Mouse (Mus musculus) forebrain, embryonic 14.5 days (tissue): ENCODE measurements at regions not wholly inside any gene's neighbourhood (a gene's known extent, or its start where the extent isn't known, plus 50 kb on each side); places are given as distances from the start of the nearest gene placed in this dataset.

Experiments used
- ATAC-seq: fragments of 200-750 bp; cut with Nextera tagmentation; 2 replicates; pipeline ENCODE4 v1.8.0; 2017; ENCODE audit warnings: mild to moderate bottlenecking, moderate library complexity
- DNase-seq: peaks from one replicate; pipeline ENCODE4 v3.0.0-alpha.2; 2015; ENCODE audit warnings: low spot score
- H3K27ac ChIP-seq: fragments of 300-500 bp; sonication (generic); 2 replicates; pipeline ENCODE4 v1.5.1; 2014; ENCODE audit warnings: low read depth, mild to moderate bottlenecking, control low read depth, low read length, moderate library complexity
- H3K27me3 ChIP-seq: fragments of 300-500 bp; sonication (generic); replicated peaks from 2 replicates; pipeline ENCODE4 v1.6.1; 2014; ENCODE audit warnings: low read length, control low read depth, mixed read lengths; ENCODE audit not compliant: control insufficient read depth, insufficient read depth
- H3K36me3 ChIP-seq: fragments of 300-500 bp; sonication (generic); 2 replicates; pipeline ENCODE4 v1.6.1; 2014; ENCODE audit warnings: low read length, control low read depth; ENCODE audit not compliant: control insufficient read depth, insufficient read depth
- H3K4me1 ChIP-seq: fragments of 300-500 bp; sonication (generic); 2 replicates; pipeline ENCODE4 v1.6.1; 2014; ENCODE audit warnings: antibody characterized with exemption, low read length, control low read depth; ENCODE audit not compliant: control insufficient read depth, insufficient read depth
- H3K4me2 ChIP-seq: fragments of 300-500 bp; sonication (generic); 2 replicates; pipeline ENCODE4 v1.6.1; 2014; ENCODE audit warnings: mild to moderate bottlenecking, control low read depth, low read length
- H3K4me3 ChIP-seq: fragments of 300-500 bp; sonication (generic); 2 replicates; pipeline ENCODE4 v1.5.1; 2014; ENCODE audit warnings: low read depth, low read length, control low read depth
- H3K9ac ChIP-seq: fragments of 300-500 bp; sonication (generic); 2 replicates; pipeline ENCODE4 v1.6.1; 2014; ENCODE audit warnings: mild to moderate bottlenecking, low read length, control low read depth, moderate library complexity
- H3K9me3 ChIP-seq: fragments of 300-500 bp; sonication (generic); replicated peaks from 2 replicates; pipeline ENCODE4 v1.6.1; 2016; ENCODE audit warnings: low read length, control low read depth, mixed read lengths; ENCODE audit not compliant: control insufficient read depth
- WGBS: fragments of 180-500 bp; shearing (Covaris S2); extraction: QIAGEN DNeasy Blood & Tissue Kit; methylation state at CpG from one replicate; pipeline ENCODE4 v1.1.7; 2014; 5-methylcytosine and 5-hydroxymethylcytosine counted together

GRCm38 (mm10) chr12:15536852-15537368 is 279.8 kb downstream of the Trib2 start:
- Histone ChIP-seq H3K9me3 (no peaks in the 10 kb centered on the region), H3K27me3 (no peaks in the 10 kb centered on the region), H3K4me2 (no peak overlapping the region), H3K4me1 (no peaks in the 10 kb centered on the region), H3K9ac (no peak overlapping the region), H3K36me3 (no peaks in the 10 kb centered on the region), H3K27ac (no peak overlapping the region), H3K4me3 (no peak overlapping the region)
- 69% methylated on average over 8 of the region's 8 CpGs for WGBS
- peak; percentile 17 for DNase-seq
- peak; percentile 30; the same call in 1 of the 2 replicates for ATAC-seq

GRCm38 (mm10) chr12:15536247-15536646 is 280.5 kb downstream of the Trib2 start:
- 86% methylated on average over 5 of the region's 5 CpGs for WGBS
- ATAC-seq (peak; percentile 43; the same call in 1 of the 2 replicates), DNase-seq (peak; percentile 16)

GRCm38 (mm10) chr12:15535822-15536221 is 280.9 kb downstream of the Trib2 start:
- no peaks in the 10 kb centered on the region for H3K36me3 ChIP-seq
- no peaks in the 10 kb centered on the region for H3K9me3 ChIP-seq
- ATAC-seq, result peak; percentile 85
- 7% methylated on average over 6 of the region's 6 CpGs for WGBS
- H3K4me2 ChIP-seq, result no peak overlapping the region
- H3K9ac ChIP-seq, result no peak overlapping the region
- peak; percentile 92 for DNase-seq
- H3K4me1 ChIP-seq, result no peaks in the 10 kb centered on the region
- H3K27me3 ChIP-seq, result no peaks in the 10 kb centered on the region
- H3K4me3 ChIP-seq, result no peak overlapping the region
- no peak overlapping the region for H3K27ac ChIP-seq

More at GRCm38 (mm10) chr12:15536247-15536646, 280.5 kb downstream of the Trib2 start:
- Histone ChIP-seq H3K9me3 (no peaks in the 10 kb centered on the region), H3K27me3 (no peaks in the 10 kb centered on the region), H3K4me3 (no peak overlapping the region), H3K27ac (no peak overlapping the region), H3K4me1 (no peaks in the 10 kb centered on the region), H3K9ac (no peak overlapping the region), H3K36me3 (no peaks in the 10 kb centered on the region), H3K4me2 (no peak overlapping the region)

GRCm38 (mm10) chr12:15520783-15521407 is 295.8 kb downstream of the Trib2 start:
- DNase-seq, result peak; percentile 30
- 48% methylated on average over 4 of the region's 4 CpGs for WGBS
- peak; percentile 57 for ATAC-seq

GRCm38 (mm10) chr12:15511994-15512393 is 304.7 kb downstream of the Trib2 start:
- H3K4me3 ChIP-seq, result no peak overlapping the region
- H3K4me2 ChIP-seq, result no peak overlapping the region
- 52% methylated on average over 2 of the region's 2 CpGs for WGBS
- no peak overlapping the region for H3K27ac ChIP-seq
- DNase-seq (peak; percentile 37), ATAC-seq (no peak)
- H3K9ac ChIP-seq, result no peak overlapping the region
- no peaks in the 10 kb centered on the region for H3K36me3 ChIP-seq
- no peaks in the 10 kb centered on the region for H3K9me3 ChIP-seq
- no peaks in the 10 kb centered on the region for H3K27me3 ChIP-seq
- H3K4me1 ChIP-seq, result no peaks in the 10 kb centered on the region

More at GRCm38 (mm10) chr12:15520783-15521407, 295.8 kb downstream of the Trib2 start:
- Histone ChIP-seq H3K4me1 (no peaks in the 10 kb centered on the region), H3K4me3 (no peak overlapping the region), H3K27me3 (no peaks in the 10 kb centered on the region), H3K36me3 (no peaks in the 10 kb centered on the region), H3K4me2 (no peak overlapping the region), H3K9ac (no peak overlapping the region), H3K27ac (no peak overlapping the region), H3K9me3 (no peaks in the 10 kb centered on the region)

GRCm38 (mm10) chr12:15507576-15507975 is 309.1 kb downstream of the Trib2 start:
- no peak overlapping the region for H3K27ac ChIP-seq
- WGBS, result 33% methylated on average over 7 of the region's 7 CpGs
- DNase-seq, result peak; percentile 85
- H3K36me3 ChIP-seq, result no peaks in the 10 kb centered on the region
- H3K4me1 ChIP-seq, result no peaks in the 10 kb centered on the region
- no peak overlapping the region for H3K9ac ChIP-seq
- H3K4me2 ChIP-seq, result no peak overlapping the region
- no peaks in the 10 kb centered on the region for H3K27me3 ChIP-seq
- H3K9me3 ChIP-seq, result no peaks in the 10 kb centered on the region
- ATAC-seq, result peak; percentile 34; the same call in 1 of the 2 replicates
- no peak overlapping the region for H3K4me3 ChIP-seq

GRCm38 (mm10) chr12:15493640-15494039 is 323.1 kb downstream of the Trib2 start:
- WGBS, result 94% methylated on average over 2 of the region's 2 CpGs
- H3K4me3 ChIP-seq, result no peak overlapping the region

GRCm38 (mm10) chr12:15472741-15473140 is 344.0 kb downstream of the Trib2 start:
- Histone ChIP-seq H3K36me3 (no peaks in the 10 kb centered on the region), H3K4me3 (no peak overlapping the region), H3K27me3 (no peaks in the 10 kb centered on the region), H3K4me1 (no peaks in the 10 kb centered on the region), H3K27ac (no peak overlapping the region), H3K9me3 (no peaks in the 10 kb centered on the region), H3K9ac (no peak overlapping the region), H3K4me2 (no peak overlapping the region)
- DNase-seq (no peak), ATAC-seq (no peak)
- 94% methylated on average over 3 of the region's 3 CpGs for WGBS

More at GRCm38 (mm10) chr12:15493640-15494039, 323.1 kb downstream of the Trib2 start:
- DNase-seq (no peak), ATAC-seq (no peak)
- no peak overlapping the region for H3K4me2 ChIP-seq
- no peaks in the 10 kb centered on the region for H3K27me3 ChIP-seq
- H3K9me3 ChIP-seq, result no peaks in the 10 kb centered on the region
- no peak overlapping the region for H3K9ac ChIP-seq
- no peak overlapping the region for H3K27ac ChIP-seq
- no peaks in the 10 kb centered on the region for H3K36me3 ChIP-seq
- no peaks in the 10 kb centered on the region for H3K4me1 ChIP-seq

GRCm38 (mm10) chr12:15459429-15459828 is 357.3 kb downstream of the Trib2 start:
- WGBS, result 89% methylated on average over 1 of the region's 1 CpGs
- H3K27me3 ChIP-seq, result no peaks in the 10 kb centered on the region
- no peak for DNase-seq

More at GRCm38 (mm10) chr12:15459429-15459828, 357.3 kb downstream of the Trib2 start:
- no peaks in the 10 kb centered on the region for H3K36me3 ChIP-seq
- H3K9ac ChIP-seq, result no peak overlapping the region
- no peak overlapping the region for H3K4me2 ChIP-seq
- H3K27ac ChIP-seq, result no peak overlapping the region
- no peaks in the 10 kb centered on the region for H3K4me1 ChIP-seq
- no peaks in the 10 kb centered on the region for H3K9me3 ChIP-seq
- ATAC-seq, result no peak
- H3K4me3 ChIP-seq, result no peak overlapping the region
